Comparison of ENCODE assay signal across 8 mouse cellular contexts in genomic region chr11:107794547-107795269, GRCm38 (mm10). TPM values are rescaled to one million over a fixed set of nuclear protein-coding genes. Genes with fewer than 3 reads are reported as not detected.
DNase-seq lines count a peak whose midpoint lies in the region; ATAC-seq and TF ChIP-seq lines count a peak whose summit lies in the region.

Gene Cacng4, minus strand, starts transcription at chr11:107794557.

- no peak for TF ChIP-seq CTCF in liver, postnatal 0 days (IDR thresholded peaks at IDR 0.05; ENCODE audit: low read depth)

- peaks cover 25% of the 10 kb centered on the region for H3K4me1 ChIP-seq in heart, embryonic 10.5 days
- H3K4me1 ChIP-seq in embryonic facial prominence, embryonic 15.5 days = peaks cover 33% of the 10 kb centered on the region
- H3K4me1 ChIP-seq in liver, postnatal 0 days (ENCODE audit: insufficient read depth) = no peaks in the 10 kb centered on the region
- H3K4me1 ChIP-seq in stomach, embryonic 16.5 days (ENCODE audit: control insufficient read depth, insufficient read depth, low read length) = peaks cover 17% of the 10 kb centered on the region

- WGBS in heart, embryonic 10.5 days = 5% methylated on average over 54 of the region's 73 CpGs
- under 1% methylated on average over 36 of the region's 73 CpGs for WGBS in embryonic facial prominence, embryonic 15.5 days
- 4% methylated on average over 10 of the region's 73 CpGs for WGBS in liver, postnatal 0 days (ENCODE audit: insufficient replicate concordance)
- under 1% methylated on average over 24 of the region's 73 CpGs for WGBS in stomach, embryonic 16.5 days

- ATAC-seq in embryonic facial prominence, embryonic 15.5 days (ENCODE audit: insufficient number of reproducible peaks, low FRiP score, low TSS enrichment, low read depth) = peak; percentile 61; the same call in 1 of the 2 replicates
- ATAC-seq in liver, postnatal 0 days = no peak
- peak; percentile 69; the same call in 1 of the 2 replicates for ATAC-seq in stomach, embryonic 16.5 days (ENCODE audit: insufficient read depth, low FRiP score)
- ATAC-seq in erythroblast, adult 5-6 weeks (replicated peaks; ENCODE audit: low FRiP score, poor library complexity, severe bottlenecking) = no peak

- H3K4me2 ChIP-seq in embryonic facial prominence, embryonic 15.5 days (replicated peaks) = peak within 1 kb of the TSS; percentile 99
- H3K4me2 ChIP-seq in liver, postnatal 0 days (ENCODE audit: low read depth, low read length) = peak within 1 kb of the TSS; percentile 57
- H3K4me2 ChIP-seq in stomach, embryonic 16.5 days (ENCODE audit: low read depth, low read length) = peak within 1 kb of the TSS; percentile 94

- no peaks in the 10 kb centered on the region for H3K9me3 ChIP-seq in heart, embryonic 10.5 days
- no peaks in the 10 kb centered on the region for H3K9me3 ChIP-seq in embryonic facial prominence, embryonic 15.5 days (replicated peaks)
- H3K9me3 ChIP-seq in liver, postnatal 0 days (ENCODE audit: low read length) = no peaks in the 10 kb centered on the region
- H3K9me3 ChIP-seq in stomach, embryonic 16.5 days (replicated peaks; ENCODE audit: control insufficient read depth, low read length) = no peaks in the 10 kb centered on the region

- H3K9ac ChIP-seq in embryonic facial prominence, embryonic 15.5 days = peak within 1 kb of the TSS; percentile 21
- H3K9ac ChIP-seq in liver, postnatal 0 days (replicated peaks) = no peak within 1 kb of the TSS
- H3K9ac ChIP-seq in stomach, embryonic 16.5 days (ENCODE audit: low read length) = peak within 1 kb of the TSS; percentile 69

- H3K27me3 ChIP-seq in heart, embryonic 10.5 days (ENCODE audit: insufficient read depth, poor library complexity, severe bottlenecking) = peaks cover 99% of the 10 kb centered on the region
- H3K27me3 ChIP-seq in embryonic facial prominence, embryonic 15.5 days = peaks cover 50% of the 10 kb centered on the region
- H3K27me3 ChIP-seq in liver, postnatal 0 days (ENCODE audit: insufficient read depth, low read length) = peaks cover 63% of the 10 kb centered on the region
- H3K27me3 ChIP-seq in stomach, embryonic 16.5 days (ENCODE audit: control insufficient read depth, insufficient read depth, low read length) = peaks cover 27% of the 10 kb centered on the region

- TF ChIP-seq EP300 in liver, postnatal 0 days (IDR thresholded peaks at IDR 0.05; ENCODE audit: low read depth) = no peak

- no peak for DNase-seq in heart, embryonic 10.5 days (ENCODE audit: low spot score)
- no peak for DNase-seq in heart, adult 11 months
- DNase-seq in Muller cell, postnatal 12 days (ENCODE audit: inconsistent ontology term) = peak; percentile 54
- DNase-seq in kidney, postnatal 10 days = peak; percentile 65
- DNase-seq in liver, postnatal 0 days = no peak

- H3K4me3 ChIP-seq in heart, embryonic 10.5 days = peak within 1 kb of the TSS; percentile 63
- H3K4me3 ChIP-seq in embryonic facial prominence, embryonic 15.5 days (replicated peaks) = peak within 1 kb of the TSS; percentile 66
- H3K4me3 ChIP-seq in liver, postnatal 0 days (ENCODE audit: low read depth, low read length) = peak within 1 kb of the TSS; percentile 26; the same call in 1 of the 2 replicates
- peak within 1 kb of the TSS; percentile 53 for H3K4me3 ChIP-seq in stomach, embryonic 16.5 days (replicated peaks; ENCODE audit: low read length)

- no peaks in the 10 kb centered on the region for H3K36me3 ChIP-seq in heart, embryonic 10.5 days
- H3K36me3 ChIP-seq in embryonic facial prominence, embryonic 15.5 days = no peaks in the 10 kb centered on the region
- H3K36me3 ChIP-seq in liver, postnatal 0 days (replicated peaks; ENCODE audit: insufficient read depth, low read length) = no peaks in the 10 kb centered on the region
- no peaks in the 10 kb centered on the region for H3K36me3 ChIP-seq in stomach, embryonic 16.5 days (ENCODE audit: control insufficient read depth, insufficient read depth, low read length)

- peak within 1 kb of the TSS; percentile 8; the same call in 1 of the 2 replicates for H3K27ac ChIP-seq in heart, embryonic 10.5 days
- no peak within 1 kb of the TSS for H3K27ac ChIP-seq in embryonic facial prominence, embryonic 15.5 days (replicated peaks)
- H3K27ac ChIP-seq in liver, postnatal 0 days (ENCODE audit: low read depth) = no peak within 1 kb of the TSS
- H3K27ac ChIP-seq in stomach, embryonic 16.5 days (ENCODE audit: low read length) = peak within 1 kb of the TSS; percentile 21; the same call in 1 of the 2 replicates

RNA-seq across cellular contexts. Expression of gene Cacng4, which starts in this region (rescaled TPM):
- polyA plus RNA-seq in heart, embryonic 10.5 days (2016; fragmentation: Nextera tagmentation; extraction: Ambion mirVana) = 0.14 and 0.80 TPM in 2 replicates
- 3.7 and 3.8 TPM in 2 replicates for polyA plus RNA-seq in embryonic facial prominence, embryonic 15.5 days (2015; fragmentation: Nextera tagmentation; extraction: Ambion mirVana)
- not detected in 2 replicates for polyA plus RNA-seq in liver, postnatal 0 days (2015; fragmentation: Nextera tagmentation; extraction: Ambion mirVana)
- polyA plus RNA-seq in stomach, embryonic 16.5 days (2015; fragmentation: Nextera tagmentation; extraction: Ambion mirVana) = 2.3 and 2.5 TPM in 2 replicates
- not detected in 2 replicates for total RNA-seq in erythroblast, adult 5-6 weeks (2015; ENCODE audit: low replicate concordance)
- total RNA-seq in erythroblast, adult 5-6 weeks (2017; ENCODE audit: low replicate concordance) = not detected in 2 replicates

Comparison
In these comparisons a context has a peak if more than half of its experiments do, and no peak if none do; other contexts are left out.
1. DNase-seq: peak in Muller cell, postnatal 12 days (single experiment) and kidney, postnatal 10 days (single experiment); none in heart, embryonic 10.5 days (single experiment), heart, adult 11 months (single experiment) and liver, postnatal 0 days (single experiment).
2. H3K27ac ChIP-seq: peak in heart, embryonic 10.5 days (single experiment) and stomach, embryonic 16.5 days (single experiment); none in embryonic facial prominence, embryonic 15.5 days (single experiment) and liver, postnatal 0 days (single experiment).
3. ATAC-seq: peak in embryonic facial prominence, embryonic 15.5 days (single experiment) and stomach, embryonic 16.5 days (single experiment); none in liver, postnatal 0 days (single experiment) and erythroblast, adult 5-6 weeks (single experiment).
4. Peak in every context shown above with its lines, with median percentiles within 50 percentile points of each other: H3K4me3 ChIP-seq and H3K4me2 ChIP-seq.